Mouse (Mus musculus) kidney, embryonic 16.5 days (tissue): ENCODE data around the gene Gm13089. TPM values are rescaled to one million over a fixed set of nuclear protein-coding genes. Genes with fewer than 3 reads are reported as not detected.
"Not testable (repeated sequence)": the region's sequence is repeated elsewhere in the genome, so short reads cannot be mapped to it uniquely, and the experiment has no call there.

ENCODE experiments used
- ATAC-seq: fragments of 200-750 bp; cut with Nextera tagmentation; 2 replicates; pipeline ENCODE4 v1.8.0; 2017; ENCODE audit warnings: moderate TSS enrichment; ENCODE audit not compliant: low FRiP score, low TSS enrichment
- H3K27ac ChIP-seq: fragments of 300-500 bp; sonication (generic); 2 replicates; pipeline ENCODE4 v1.5.1; 2014; ENCODE audit warnings: low read length
- H3K27me3 ChIP-seq: fragments of 300-500 bp; sonication (generic); 2 replicates; pipeline ENCODE4 v1.6.1; 2014; ENCODE audit warnings: low read length, control low read depth, mixed read lengths; ENCODE audit not compliant: insufficient read depth
- H3K36me3 ChIP-seq: fragments of 300-500 bp; sonication (generic); 2 replicates; pipeline ENCODE4 v1.6.1; 2014; ENCODE audit warnings: low read length, control low read depth, mixed read lengths; ENCODE audit not compliant: insufficient read depth
- H3K4me1 ChIP-seq: fragments of 300-500 bp; sonication (generic); 2 replicates; pipeline ENCODE4 v1.6.1; 2014; ENCODE audit warnings: low read length, control low read depth, mixed read lengths; ENCODE audit not compliant: insufficient read depth
- H3K4me2 ChIP-seq: fragments of 300-500 bp; sonication (generic); replicated peaks from 2 replicates; pipeline ENCODE4 v1.6.1; 2014; ENCODE audit warnings: low read depth, low read length
- H3K4me3 ChIP-seq: fragments of 300-500 bp; sonication (generic); 2 replicates; pipeline ENCODE4 v1.5.1; 2014; ENCODE audit warnings: mild to moderate bottlenecking, low read length
- H3K9ac ChIP-seq: fragments of 300-500 bp; sonication (generic); replicated peaks from 2 replicates; pipeline ENCODE4 v1.6.1; 2014; ENCODE audit warnings: low read length
- H3K9me3 ChIP-seq: fragments of 300-500 bp; sonication (generic); 2 replicates; pipeline ENCODE4 v1.6.1; 2016; ENCODE audit warnings: low read length, control low read depth
- WGBS: fragments of 180-500 bp; shearing (Covaris S2); extraction: QIAGEN DNeasy Blood & Tissue Kit; methylation state at CpG from one replicate; pipeline ENCODE4 v1.1.7; 2014; 5-methylcytosine and 5-hydroxymethylcytosine counted together
- polyA plus RNA-seq: library from polyadenylated mRNA; unstranded; fragments of >200 nt; fragmentation: Nextera tagmentation; extraction: Ambion mirVana; gene quantifications from 2 replicates; pipeline ENCODE4 v1.2.1, GENCODE M21; 2015

Gene Gm13089
- polyA plus RNA-seq: not detected in 2 replicates

GRCm38 (mm10) chr4:143702611-143703010, at the start of gene Gm13089:
TSS of gene Gm13089 (minus strand) at chr4:143702711.
- WGBS: 80% methylated on average over 2 of the region's 2 CpGs
- Histone ChIP-seq H3K9ac (no peak within 1 kb of the TSS), H3K27ac (no peak within 1 kb of the TSS), H3K4me3 (no peak within 1 kb of the TSS), H3K27me3 (no peaks in the 10 kb centered on the region), H3K4me1 (no peaks in the 10 kb centered on the region), H3K36me3 (no peaks in the 10 kb centered on the region), H3K9me3 (peaks cover 15% of the 10 kb centered on the region; the same call in 1 of the 2 replicates), H3K4me2 (no peak within 1 kb of the TSS)
- ATAC-seq: no peak

GRCm38 (mm10) chr4:143719155-143719554, 16.6 kb upstream of the Gm13089 start, which contains the start of gene Gm13078:
TSS of gene Gm13078 (plus strand) at chr4:143719455.
- Histone ChIP-seq H3K4me3 (no peak within 1 kb of the TSS), H3K4me1 (no peaks in the 10 kb centered on the region), H3K4me2 (no peak within 1 kb of the TSS), H3K27ac (no peak within 1 kb of the TSS), H3K9me3 (peaks cover 10% of the 10 kb centered on the region), H3K36me3 (no peaks in the 10 kb centered on the region), H3K9ac (no peak within 1 kb of the TSS), H3K27me3 (no peaks in the 10 kb centered on the region)
- 78% methylated on average over 1 of the region's 1 CpGs for WGBS
- no peak for ATAC-seq

GRCm38 (mm10) chr4:143657146-143657545, 45.4 kb downstream of the Gm13089 start, which contains the start of gene Gm13088:
TSS of gene Gm13088 (minus strand) at chr4:143657246.
- not testable (repeated sequence) for H3K27ac ChIP-seq, H3K4me1 ChIP-seq, H3K36me3 ChIP-seq, H3K4me3 ChIP-seq, H3K9me3 ChIP-seq, H3K4me2 ChIP-seq, H3K27me3 ChIP-seq, ATAC-seq, H3K9ac ChIP-seq

Other genes starting within 250 kb of the Gm13089 start
- gene Gm13043, start 191.4 kb downstream of the Gm13089 start, polyA plus RNA-seq: not detected in 2 replicates
- gene Gm13040, start 166.8 kb downstream of the Gm13089 start, polyA plus RNA-seq: not detected in 2 replicates
- not detected in 2 replicates for gene BC080695, start 151.0 kb downstream of the Gm13089 start, polyA plus RNA-seq
- not detected in 2 replicates for gene Gm13057, start 151.0 kb downstream of the Gm13089 start, polyA plus RNA-seq
- gene Gm13083, start 87.7 kb downstream of the Gm13089 start, polyA plus RNA-seq: not detected in 2 replicates
- gene Gm13088, start 45.5 kb downstream of the Gm13089 start, polyA plus RNA-seq: not detected in 2 replicates
- gene Gm13078, start 16.7 kb upstream of the Gm13089 start, polyA plus RNA-seq: not detected in 2 replicates
- gene Gm13023, start 86.6 kb upstream of the Gm13089 start, polyA plus RNA-seq: not detected in 2 replicates
- not detected in 2 replicates for gene Gm13084, start 113.4 kb upstream of the Gm13089 start, polyA plus RNA-seq
- gene Gm13103, start 143.8 kb upstream of the Gm13089 start, polyA plus RNA-seq: not detected in 2 replicates
- gene Pramef6, start 197.7 kb upstream of the Gm13089 start, polyA plus RNA-seq: not detected in 2 replicates
- not detected in 2 replicates for gene Pramef25, start 248.3 kb upstream of the Gm13089 start, polyA plus RNA-seq